Mouse (Mus musculus) cerebellum, postnatal 36 days (tissue): Measurements from ENCODE around the gene Myzap.
A peak's percentile ranks its signal among the peaks of the same experiment; 100 is the strongest.
"Not testable (repeated sequence)": the region's sequence is repeated elsewhere in the genome, so short reads cannot be mapped to it uniquely, and the experiment has no call there.

Experiments
- DNase-seq, 2 experiments: peaks; one replicate each; pipeline ENCODE4 v3.0.0; 2021 to 2022; ENCODE audit warnings: mixed read lengths in 2 of 2

Myzap gene

GRCm38 (mm10) chr9:71542292-71542691 is 49.9 kb downstream of the Myzap start:
- no peak for DNase-seq

GRCm38 (mm10) chr9:71540739-71541138 is 51.4 kb downstream of the Myzap start:
- DNase-seq, result no peak

- no peak for DNase-seq
Measured at GRCm38 (mm10) chr9:71535730-71536129, 56.4 kb downstream of the Myzap start.

- no peak for DNase-seq
Measured at GRCm38 (mm10) chr9:71535036-71535435, 57.1 kb downstream of the Myzap start.

DNA sequence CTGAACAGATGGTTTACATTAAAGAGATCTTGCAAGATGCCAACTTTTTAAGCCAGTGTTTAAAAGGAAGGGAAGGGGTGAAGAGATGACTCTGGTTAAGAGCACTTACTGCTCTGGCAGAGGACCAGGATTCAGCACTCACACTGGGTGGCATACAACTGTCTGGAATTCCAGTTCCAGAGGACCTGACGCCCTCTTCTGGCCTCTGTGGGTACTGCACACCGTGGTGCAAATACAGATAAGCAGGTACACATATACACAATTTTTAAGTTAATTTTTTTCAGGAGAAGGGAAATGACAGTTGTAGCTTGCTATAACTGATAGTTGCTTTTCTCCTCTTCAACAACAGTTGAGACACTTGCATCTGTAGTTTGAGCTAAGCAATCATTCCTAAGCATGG is 62.2 kb downstream of the Myzap start:
- DNase-seq, result no peak

- DNase-seq, result no peak
Measured at GRCm38 (mm10) chr9:71527438-71527837, 64.7 kb downstream of the Myzap start.

DNA sequence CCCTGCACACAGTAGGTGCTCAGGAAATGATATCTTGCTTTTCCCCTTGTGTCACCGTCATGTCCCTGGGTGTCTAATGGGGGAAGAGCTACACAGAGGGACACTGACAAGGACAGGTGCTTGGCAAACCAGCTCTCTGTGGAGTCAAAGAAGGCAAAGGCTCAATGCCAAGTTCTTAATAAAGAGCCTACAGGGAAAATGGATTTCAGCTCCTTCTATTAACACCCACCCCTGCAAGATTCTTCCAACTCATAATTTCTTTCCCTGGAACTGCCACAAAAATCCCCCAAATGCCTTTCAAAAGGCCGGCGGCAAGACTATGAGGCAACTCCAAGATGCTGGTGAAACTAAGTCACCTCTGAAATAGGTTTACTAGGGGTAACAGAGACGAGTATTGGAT is 68.3 kb downstream of the Myzap start:
- DNase-seq, result no peak

GRCm38 (mm10) chr9:71519836-71520235 is 72.3 kb downstream of the Myzap start:
- DNase-seq, result no peak

DNA sequence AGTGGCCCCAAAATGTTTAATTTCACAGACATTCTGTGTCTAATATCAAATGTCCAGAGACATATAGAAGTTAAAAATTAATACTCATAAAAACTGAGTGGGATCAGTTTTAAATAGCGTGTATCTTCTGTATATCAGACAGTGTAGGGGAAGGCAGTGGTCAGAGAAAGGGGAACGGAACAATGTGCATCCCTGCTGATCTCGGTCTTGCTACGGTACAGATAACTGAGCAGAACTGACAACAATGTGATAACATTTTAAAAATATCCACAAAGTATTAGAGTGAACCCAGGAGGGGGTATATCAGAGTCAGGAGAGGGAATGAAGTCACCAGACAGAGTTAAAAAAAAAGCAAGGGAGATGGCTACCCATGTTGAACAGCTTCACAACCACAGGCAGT is 74.7 kb downstream of the Myzap start:
- no peak for DNase-seq

DNA sequence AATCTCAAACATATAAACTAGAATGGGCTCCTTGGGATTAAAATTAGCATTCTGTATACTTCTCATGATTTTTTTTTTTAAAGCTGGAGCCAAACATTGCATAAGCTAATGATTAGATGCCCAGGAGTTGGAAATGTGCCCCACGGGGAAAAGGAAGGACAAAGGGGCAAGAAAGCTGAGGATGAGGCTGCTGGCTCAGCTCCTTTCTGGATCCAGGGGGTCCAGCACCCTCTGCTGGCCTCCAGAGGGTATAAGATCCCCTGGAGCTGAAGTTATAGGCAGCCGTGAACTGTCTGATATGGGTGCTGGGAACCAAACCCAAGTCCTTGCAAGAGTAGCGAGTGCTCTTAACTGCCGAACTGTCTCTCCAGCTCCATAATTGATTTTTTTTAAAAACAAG is 76.3 kb downstream of the Myzap start:
- no peak for DNase-seq

- no peak for DNase-seq
Measured at GRCm38 (mm10) chr9:71513566-71513965, 78.6 kb downstream of the Myzap start.

DNA sequence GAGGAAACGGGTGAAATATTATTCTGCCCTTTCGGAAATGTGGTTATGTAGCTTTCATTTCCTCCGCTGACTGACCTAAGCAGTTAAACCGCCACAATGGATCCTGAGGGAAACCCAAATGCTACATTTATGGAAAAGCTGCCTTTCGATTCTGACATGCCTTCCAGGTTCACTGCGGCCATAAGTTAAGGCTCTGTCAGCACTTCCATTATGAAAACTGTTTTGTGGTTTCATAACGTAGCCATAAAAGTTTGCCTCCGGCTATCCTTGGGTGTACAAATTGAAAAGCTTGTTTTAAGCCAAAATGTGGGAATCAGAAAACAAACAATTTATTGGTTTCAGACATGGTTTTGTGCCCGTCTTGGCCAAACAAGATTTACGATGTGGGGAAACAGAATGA is 79.3 kb downstream of the Myzap start:
- DNase-seq, result no peak

- no peak for DNase-seq
Measured at GRCm38 (mm10) chr9:71498391-71499182, 93.6 kb downstream of the Myzap start.

- DNase-seq, result no peak
Measured at GRCm38 (mm10) chr9:71496637-71497036, 95.5 kb downstream of the Myzap start.

GRCm38 (mm10) chr9:71493771-71494170 is 98.4 kb downstream of the Myzap start:
- no peak for DNase-seq

GRCm38 (mm10) chr9:71492296-71493025 is 99.7 kb downstream of the Myzap start:
- no peak for DNase-seq

GRCm38 (mm10) chr9:71490076-71490475 is 102.1 kb downstream of the Myzap start:
- no peak for DNase-seq

DNA sequence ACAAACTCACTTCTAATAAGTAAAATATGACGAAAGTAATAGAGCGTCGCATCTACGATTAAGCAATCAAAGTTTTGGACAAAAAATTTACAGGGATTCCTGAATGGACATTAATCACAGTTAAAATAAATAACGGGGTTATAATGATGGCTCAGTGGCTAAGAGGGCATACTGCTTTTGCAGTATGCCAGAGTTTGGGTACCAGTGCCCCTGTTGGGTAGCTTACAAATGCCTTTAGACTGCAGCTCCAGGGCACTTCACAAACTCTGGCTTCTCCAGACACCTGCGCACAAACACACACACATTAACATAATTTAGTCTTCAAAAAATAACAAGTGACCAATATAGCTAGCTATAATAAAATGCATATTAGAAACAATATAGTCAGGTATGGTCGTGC is 106.0 kb downstream of the Myzap start:
- peak in 1 of 2 experiments; percentile 6 for DNase-seq

- DNase-seq, result peak; percentile 96
Measured at GRCm38 (mm10) chr9:71485475-71486094, 106.6 kb downstream of the Myzap start, which contains the start of gene Polr2m. TSS of gene Polr2m (minus strand) at chr9:71485935.

DNA sequence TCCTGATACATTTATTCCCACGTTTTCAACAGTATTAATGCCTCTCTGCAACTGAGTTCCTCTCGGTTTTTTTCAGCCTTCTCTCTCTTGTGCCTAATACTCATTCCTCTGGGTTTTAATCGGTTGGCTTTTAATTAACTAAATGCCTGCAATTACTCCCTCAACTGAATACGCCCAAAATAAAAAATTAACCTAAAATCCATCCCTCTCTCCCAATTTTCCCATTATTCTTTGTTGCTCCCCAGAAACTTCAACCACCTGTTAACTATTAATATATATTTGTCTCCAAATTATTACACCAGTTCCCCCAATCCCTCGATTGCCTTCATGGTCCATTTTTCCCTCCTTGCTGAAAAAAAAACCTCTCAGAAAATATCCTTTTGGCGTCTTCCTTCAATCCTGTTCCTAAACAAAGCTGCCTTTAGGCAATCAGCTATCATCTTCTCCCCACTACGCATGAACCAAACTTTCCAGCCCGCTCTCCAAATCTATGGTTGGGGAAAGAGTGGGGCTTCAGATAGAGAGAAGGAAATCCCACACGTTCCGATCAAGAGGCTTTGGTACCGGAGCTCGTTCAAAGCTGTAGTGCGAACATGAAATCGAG is 107.2 kb downstream of the Myzap start:
- DNase-seq, result no peak

DNA sequence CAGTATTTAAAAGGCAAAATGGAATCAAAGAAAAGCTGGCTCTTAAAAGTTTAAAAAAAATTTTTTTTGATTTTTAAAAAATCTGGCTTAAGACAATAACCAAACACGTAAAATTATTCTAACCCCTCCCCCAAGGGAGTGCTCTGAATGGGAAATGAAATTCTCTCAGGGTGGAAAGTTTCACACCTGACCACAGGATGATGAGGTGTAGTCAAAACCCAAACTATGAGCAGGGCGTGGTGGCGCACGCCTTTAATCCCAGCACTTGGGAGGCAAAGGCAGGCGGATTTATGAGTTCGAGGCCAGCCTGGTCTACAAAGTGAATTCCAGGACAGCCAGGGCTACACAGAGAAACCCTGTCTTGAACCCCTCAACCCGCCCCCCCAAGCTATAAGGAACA is 108.3 kb downstream of the Myzap start:
- DNase-seq, result not testable (repeated sequence)

- no peak for DNase-seq
Measured at GRCm38 (mm10) chr9:71480305-71480704, 111.9 kb downstream of the Myzap start.

DNA sequence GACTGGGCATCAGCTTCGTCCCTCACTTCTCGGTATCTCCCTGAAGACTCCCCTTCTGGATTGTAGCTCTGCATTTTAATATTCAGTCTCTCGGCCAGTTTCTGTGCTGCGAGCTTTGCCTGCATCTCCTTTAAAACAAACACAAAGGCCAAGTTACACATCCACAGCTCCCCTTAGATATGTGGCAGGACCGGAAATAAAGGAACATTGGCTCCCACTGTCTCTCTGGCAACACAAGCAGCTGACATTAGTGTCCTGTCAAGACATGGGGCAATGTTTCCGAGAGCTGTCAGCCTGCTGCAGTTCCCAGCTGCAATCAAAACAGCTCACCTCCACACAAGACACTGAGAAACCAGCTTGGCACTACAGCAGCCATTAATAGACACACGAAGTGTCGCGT is 112.7 kb downstream of the Myzap start:
- no peak for DNase-seq
